Mouse (Mus musculus): ENCODE results near the gene Trip10.
A peak's percentile ranks its signal among the peaks of the same experiment; 100 is the strongest.

- no peak for TF ChIP-seq MYOG (IDR thresholded peaks at IDR 0.05; ENCODE audit: control insufficient read depth in 1 of 3, insufficient read depth in 1 of 3, insufficient read length in 2 of 3, low read depth in 2 of 3)
- no peak for TF ChIP-seq POLR2A (IDR thresholded peaks at IDR 0.05; ENCODE audit: insufficient read length, low read depth)
- no peak for TF ChIP-seq TCF12 (IDR thresholded peaks at IDR 0.05; ENCODE audit: insufficient read depth, poor library complexity, severe bottlenecking)
- no peak for TF ChIP-seq E2F4 (IDR thresholded peaks at IDR 0.05; ENCODE audit: insufficient read depth)
- TF ChIP-seq CEBPB (IDR thresholded peaks at IDR 0.05; ENCODE audit: insufficient read depth, poor library complexity, severe bottlenecking): peak; percentile 53; the same call in 1 of the 2 replicates
Measured at GRCm38 (mm10) chr17:57230728-57231125, 18.5 kb upstream of the Trip10 start.
